Mouse (Mus musculus) kidney, adult 2 months (tissue): Measurements from ENCODE around the gene Pde3b. TPM values are rescaled to one million over a fixed set of nuclear protein-coding genes. Genes with fewer than 3 reads are reported as not detected.
A peak's percentile ranks its signal among the peaks of the same experiment; 100 is the strongest.

Experiments
- DNase-seq: peaks from one replicate; pipeline ENCODE4 v3.0.0; 2021
- H3K27ac ChIP-seq: fragments of 200-500 bp; 2 replicates; pipeline ENCODE4 v1.5.1; 2012; ENCODE audit warnings: low read depth, low read length, control low read depth, inconsistent platforms; ENCODE audit not compliant: insufficient read depth
- H3K27me3 ChIP-seq: fragments of 200-500 bp; replicated peaks from 2 replicates; pipeline ENCODE4 v1.6.1; 2012; ENCODE audit warnings: mild to moderate bottlenecking, moderate library complexity, low read length, inconsistent platforms; ENCODE audit not compliant: control insufficient read depth, insufficient read depth
- H3K36me3 ChIP-seq: fragments of 200-500 bp; 2 replicates; pipeline ENCODE4 v1.6.1; 2012; ENCODE audit warnings: mild to moderate bottlenecking, moderate library complexity, low read length, inconsistent platforms; ENCODE audit not compliant: control insufficient read depth, insufficient read depth
- H3K4me1 ChIP-seq: fragments of 200-500 bp; 2 replicates; pipeline ENCODE4 v1.6.1; 2011; ENCODE audit warnings: low read length; ENCODE audit not compliant: control insufficient read depth, insufficient read depth
- H3K4me3 ChIP-seq: fragments of 200-500 bp; 2 replicates; pipeline ENCODE4 v1.5.1; 2011; ENCODE audit warnings: mild to moderate bottlenecking, low read depth, low read length, control low read depth; ENCODE audit not compliant: insufficient read depth
- CTCF ChIP-seq: fragments of 200-500 bp; conservative IDR thresholded peaks from 2 replicates; pipeline ENCODE4 v1.5.1; 2011; ENCODE audit warnings: low read depth, mild to moderate bottlenecking, control low read depth, low read length, moderate library complexity, mixed read lengths; ENCODE audit not compliant: insufficient read depth, insufficient read length
- POLR2A ChIP-seq: fragments of 200-500 bp; IDR thresholded peaks from one replicate; pipeline ENCODE4 v1.6.1; 2011; ENCODE audit warnings: low read depth, low read length, control low read depth
- WGBS: fragments of 180-500 bp; shearing (Covaris S2); methylation state at CpG from one replicate; pipeline ENCODE4 v1.1.7; 2018; 5-methylcytosine and 5-hydroxymethylcytosine counted together
- polyA plus RNA-seq: library from polyadenylated mRNA; depleted of rRNA; stranded (reverse); fragments of >200 nt; gene quantifications from 2 replicates; pipeline ENCODE4 v1.2.3, GENCODE M21; 2012; rRNA removed

Gene Pde3b
- polyA plus RNA-seq, 1 experiment, result 8.9 TPM

- TF ChIP-seq POLR2A (no peak), CTCF (no peak)
- 55% methylated on average over 3 of the region's 3 CpGs for WGBS
- no peaks in the 10 kb centered on the region for H3K27me3 ChIP-seq
- H3K4me3 ChIP-seq, result no peak overlapping the region
- H3K36me3 ChIP-seq, result no peaks in the 10 kb centered on the region
- DNase-seq, result no peak
- no peak overlapping the region for H3K27ac ChIP-seq
- no peaks in the 10 kb centered on the region for H3K4me1 ChIP-seq
Measured at GRCm38 (mm10) chr7:114576931-114577330, 161.8 kb downstream of the Pde3b start.

- H3K27ac ChIP-seq, result no peak overlapping the region
- H3K4me1 ChIP-seq, result no peaks in the 10 kb centered on the region; the same call in 1 of the 2 replicates
- 85% methylated on average over 1 of the region's 1 CpGs for WGBS
- H3K36me3 ChIP-seq, result no peaks in the 10 kb centered on the region
- no peaks in the 10 kb centered on the region for H3K27me3 ChIP-seq
- DNase-seq, result no peak
- TF ChIP-seq POLR2A, result no peak
- no peak for TF ChIP-seq CTCF
- no peak overlapping the region for H3K4me3 ChIP-seq
Measured at GRCm38 (mm10) chr7:114577665-114578064, 162.6 kb downstream of the Pde3b start.

- DNase-seq, result peak; percentile 71
- Histone ChIP-seq H3K27ac (no peak overlapping the region), H3K36me3 (no peaks in the 10 kb centered on the region), H3K4me3 (no peak overlapping the region), H3K27me3 (no peaks in the 10 kb centered on the region), H3K4me1 (no peaks in the 10 kb centered on the region; the same call in 1 of the 2 replicates)
- TF ChIP-seq POLR2A (no peak), CTCF (peak; percentile 28; the same call in 1 of the 2 replicates)
- WGBS, result 4% methylated on average over 4 of the region's 4 CpGs
Measured at GRCm38 (mm10) chr7:114580426-114580825, 165.3 kb downstream of the Pde3b start.

GRCm38 (mm10) chr7:114581200-114581599 lies 166.1 kb downstream of the Pde3b start:
- Histone ChIP-seq H3K36me3 (no peaks in the 10 kb centered on the region), H3K4me3 (no peak overlapping the region), H3K4me1 (no peaks in the 10 kb centered on the region; the same call in 1 of the 2 replicates), H3K27ac (no peak overlapping the region), H3K27me3 (no peaks in the 10 kb centered on the region)
- no peak for DNase-seq
- TF ChIP-seq POLR2A (no peak), CTCF (no peak)
- WGBS, result 70% methylated on average over 5 of the region's 5 CpGs

GRCm38 (mm10) chr7:114582441-114582840 lies 167.4 kb downstream of the Pde3b start:
- Histone ChIP-seq H3K27ac (no peak overlapping the region), H3K36me3 (no peaks in the 10 kb centered on the region), H3K4me1 (no peaks in the 10 kb centered on the region; the same call in 1 of the 2 replicates), H3K4me3 (no peak overlapping the region), H3K27me3 (no peaks in the 10 kb centered on the region)
- TF ChIP-seq CTCF, result no peak
- no peak for TF ChIP-seq POLR2A
- peak; percentile 67 for DNase-seq
- 29% methylated on average over 2 of the region's 2 CpGs for WGBS

Other genes starting within 250 kb of the Pde3b start
- gene Copb1, start 160.6 kb upstream of the Pde3b start, polyA plus RNA-seq, result 37.1 and 37.4 TPM in 2 replicates
- gene Psma1, start 139.2 kb upstream of the Pde3b start, polyA plus RNA-seq, result 88.7 and 115 TPM in 2 replicates
- 0.87 and 1.1 TPM in 2 replicates for gene Cyp2r1, start 147.7 kb downstream of the Pde3b start, polyA plus RNA-seq
- gene Calca, start 221.1 kb downstream of the Pde3b start, polyA plus RNA-seq, result 4.5 and 6.9 TPM in 2 replicates